Mouse (Mus musculus) heart, postnatal 36 days (tissue): Measurements from ENCODE around the gene Wfdc21. TPM values are rescaled to one million over a fixed set of nuclear protein-coding genes. Genes with fewer than 3 reads are reported as not detected.

Experiments
- DNase-seq, 2 experiments: peaks; one replicate each; pipeline ENCODE4 v3.0.0; 2021 to 2022
- intact Hi-C: fragments of 180-260 bp; cut with DNase I; formaldehyde crosslinking; loops from one replicate; pipeline ENCODE4 v1.15.1; 2025
- total RNA-seq, 2 experiments: library from RNA; stranded (reverse); gene quantifications; 2 replicates each; pipeline ENCODE4 v1.2.3; 2021

The Wfdc21 gene
- not detected for total RNA-seq

DNA sequence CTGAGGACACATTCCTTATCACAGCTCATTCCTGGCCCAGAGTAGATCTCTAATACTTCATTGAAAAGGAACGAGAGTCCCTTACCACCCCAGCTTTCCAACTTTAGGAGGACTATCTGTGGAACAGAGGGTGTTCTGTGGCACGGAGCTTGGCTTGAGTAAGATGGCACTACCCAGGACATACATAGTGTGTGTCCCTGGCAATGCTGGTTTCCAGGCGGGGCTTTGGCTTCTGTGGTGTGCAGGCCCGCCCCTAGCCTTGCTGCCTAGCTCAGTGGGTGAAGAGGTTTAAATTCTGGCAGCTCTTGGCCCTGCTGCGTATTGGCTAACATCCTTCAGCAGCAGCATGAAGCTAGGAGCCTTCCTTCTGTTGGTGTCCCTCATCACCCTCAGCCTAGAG lies at the start of gene Wfdc21:
TSS of gene Wfdc21 (plus strand) at position 260 of the 400 bp plus-strand sequence.
- intact Hi-C loops: no loop called here
- DNase-seq: no peak

DNA sequence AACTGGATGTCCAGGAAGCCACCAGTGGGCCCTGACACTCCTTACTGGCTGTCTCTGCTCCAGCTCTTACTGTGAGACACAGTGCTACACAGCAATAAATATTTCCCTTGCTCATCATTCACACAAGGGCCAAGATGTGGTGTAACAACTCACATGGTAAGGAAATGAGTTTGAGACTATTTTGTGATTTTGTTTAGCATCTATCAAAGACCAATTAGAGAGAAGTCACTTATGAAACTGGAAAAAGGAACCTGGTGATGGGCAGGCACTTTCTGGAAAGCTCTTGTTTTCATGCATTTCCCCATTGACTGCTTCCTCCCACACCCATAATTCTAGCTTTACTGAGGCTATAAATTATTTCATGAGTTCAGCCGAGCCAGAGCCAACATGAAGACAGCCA lies 43.0 kb upstream of the Wfdc21 start, which contains the start of gene Wfdc17:
TSS of gene Wfdc17 (plus strand) at position 287 of the 400 bp plus-strand sequence.
- DNase-seq: no peak
- intact Hi-C loops: loop anchor here (1.0 kb wide), 1 partner anchor 16 kb away; no protein-coding TSS in a partner anchor

DNA sequence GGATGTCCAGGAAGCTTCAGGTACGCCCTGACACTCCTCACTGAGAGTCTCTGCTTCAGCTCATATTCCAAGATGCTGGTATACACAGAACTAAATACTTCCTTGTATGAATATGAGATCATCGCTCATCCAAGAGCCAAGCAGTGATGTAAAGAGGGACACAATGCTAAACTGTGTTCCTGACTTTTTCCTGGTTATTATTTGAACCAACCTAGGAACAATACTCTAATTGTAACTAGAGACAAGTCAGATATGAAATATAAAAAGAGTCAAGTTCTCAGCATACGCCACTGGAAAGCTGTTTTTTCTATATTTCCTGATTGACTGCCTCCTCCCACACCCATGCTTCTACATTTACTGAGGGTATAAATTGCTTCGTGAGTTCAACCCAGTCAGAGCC lies 38.0 kb upstream of the Wfdc21 start, which contains the start of gene Wfdc18:
TSS of gene Wfdc18 (plus strand) at position 301 of the 400 bp plus-strand sequence.
- intact Hi-C loops: no loop called here

DNA sequence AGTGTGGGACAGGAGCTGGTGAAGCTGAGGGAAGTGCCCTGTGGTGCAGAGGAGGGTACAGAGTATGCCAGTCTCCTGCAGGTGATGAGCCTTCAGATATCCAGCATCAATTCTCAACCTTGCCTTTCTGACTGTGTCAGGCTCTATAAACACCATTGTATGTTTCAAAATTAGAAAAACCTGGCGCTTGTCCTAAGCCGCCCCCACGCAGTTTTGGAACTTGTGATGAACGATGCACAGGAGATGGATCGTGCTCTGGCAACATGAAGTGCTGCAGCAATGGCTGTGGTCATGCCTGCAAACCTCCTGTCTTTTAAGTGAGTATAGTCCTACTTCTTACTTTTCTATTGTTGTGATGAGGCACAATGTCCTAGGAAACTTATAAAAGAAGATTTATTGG lies 37.1 kb upstream of the Wfdc21 start:
- DNase-seq: no peak
- intact Hi-C loops: no loop called here

More for the DNA sequence above, 38.0 kb upstream of the Wfdc21 start, which contains the start of gene Wfdc18:
- no peak for DNase-seq

DNA sequence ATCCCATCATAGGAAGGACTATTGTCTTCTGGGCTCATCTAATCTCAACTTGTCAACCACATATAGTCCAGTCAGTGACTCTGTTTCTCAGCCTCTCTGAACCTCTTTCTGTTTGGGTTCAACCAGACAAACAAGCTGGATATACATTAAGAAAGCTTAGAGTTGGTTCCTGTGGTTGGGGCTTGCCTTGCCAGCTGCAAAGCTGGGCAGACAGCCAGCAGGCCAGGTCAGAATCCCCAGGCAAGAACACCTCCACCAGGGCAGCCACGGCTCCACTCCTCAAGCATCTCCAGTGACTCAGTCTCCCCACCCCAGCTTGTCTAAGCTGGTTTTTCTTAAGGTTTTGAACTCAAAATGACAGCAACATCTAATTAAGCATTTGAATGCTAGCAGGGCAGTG lies 34.1 kb upstream of the Wfdc21 start:
- DNase-seq: no peak
- intact Hi-C loops: no loop called here

DNA sequence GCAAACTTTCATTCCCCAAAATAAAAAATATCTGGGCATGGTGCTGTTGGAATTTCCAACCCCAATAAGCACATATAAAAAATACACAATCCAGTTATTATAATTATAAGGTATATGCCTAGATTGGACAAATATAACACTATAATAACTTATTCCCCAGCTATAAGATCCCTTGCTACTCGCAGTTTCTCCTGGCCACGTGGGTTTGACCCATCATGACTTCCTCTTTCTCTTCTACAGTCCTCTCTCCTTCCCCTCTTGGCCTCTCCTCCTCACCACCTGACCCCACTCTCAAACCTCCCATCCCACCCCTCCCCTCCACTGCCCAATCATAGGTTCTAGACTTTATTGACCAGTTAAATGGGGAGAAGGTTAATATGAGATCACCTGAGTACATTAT lies 32.8 kb upstream of the Wfdc21 start:
- intact Hi-C loops: no loop called here
- DNase-seq: no peak

DNA sequence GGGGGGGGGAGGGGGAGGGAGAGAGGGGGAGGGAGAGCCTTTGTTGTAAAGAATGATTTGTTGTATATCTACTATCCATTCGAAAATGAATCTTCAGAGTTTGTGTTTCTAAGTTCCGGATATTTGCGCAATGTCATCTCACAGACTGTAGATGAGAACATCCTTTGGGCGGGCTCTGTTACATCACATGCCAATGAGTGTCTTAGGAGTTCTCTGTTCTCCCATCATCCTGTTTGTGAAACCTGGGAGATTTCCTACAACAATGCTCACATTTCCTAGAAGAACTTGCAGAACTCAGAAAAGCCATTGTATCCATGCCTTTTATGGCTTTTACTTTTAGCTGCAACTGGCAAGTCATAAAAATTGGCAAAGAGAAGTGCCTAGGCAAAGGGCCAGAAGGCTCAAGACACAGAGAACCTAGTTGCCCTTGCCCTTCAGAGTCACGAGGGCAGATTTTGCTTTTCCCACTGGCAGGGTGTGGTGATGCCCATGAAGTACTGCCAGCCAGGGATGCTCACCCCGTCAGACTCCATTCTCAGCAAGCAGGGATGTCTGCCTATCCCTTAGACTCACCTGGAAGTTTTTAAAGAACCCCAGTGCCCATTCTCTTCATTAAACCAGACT lies 29.6 kb upstream of the Wfdc21 start:
- intact Hi-C loops: no loop called here
- no peak for DNase-seq

DNA sequence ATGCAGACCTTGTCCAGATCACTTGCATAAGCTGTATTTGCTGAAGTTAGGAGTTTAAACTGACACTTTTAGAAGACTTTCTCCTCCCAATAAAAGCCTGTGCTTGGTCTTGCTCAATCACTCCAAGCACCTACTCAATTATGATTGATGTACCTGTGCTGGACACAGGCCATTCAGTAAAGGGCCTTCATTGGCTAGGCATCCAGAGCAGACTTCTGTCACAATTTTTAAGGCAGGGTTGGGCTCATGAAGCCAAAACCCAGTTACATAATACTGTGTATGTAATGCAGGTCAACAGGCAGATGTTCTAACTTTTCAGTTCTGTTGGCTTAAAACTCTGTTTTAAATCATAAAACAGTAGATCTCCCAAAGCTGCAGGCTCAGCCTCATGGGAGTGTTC lies 26.0 kb upstream of the Wfdc21 start:
- no peak for DNase-seq
- intact Hi-C loops: no loop called here

DNA sequence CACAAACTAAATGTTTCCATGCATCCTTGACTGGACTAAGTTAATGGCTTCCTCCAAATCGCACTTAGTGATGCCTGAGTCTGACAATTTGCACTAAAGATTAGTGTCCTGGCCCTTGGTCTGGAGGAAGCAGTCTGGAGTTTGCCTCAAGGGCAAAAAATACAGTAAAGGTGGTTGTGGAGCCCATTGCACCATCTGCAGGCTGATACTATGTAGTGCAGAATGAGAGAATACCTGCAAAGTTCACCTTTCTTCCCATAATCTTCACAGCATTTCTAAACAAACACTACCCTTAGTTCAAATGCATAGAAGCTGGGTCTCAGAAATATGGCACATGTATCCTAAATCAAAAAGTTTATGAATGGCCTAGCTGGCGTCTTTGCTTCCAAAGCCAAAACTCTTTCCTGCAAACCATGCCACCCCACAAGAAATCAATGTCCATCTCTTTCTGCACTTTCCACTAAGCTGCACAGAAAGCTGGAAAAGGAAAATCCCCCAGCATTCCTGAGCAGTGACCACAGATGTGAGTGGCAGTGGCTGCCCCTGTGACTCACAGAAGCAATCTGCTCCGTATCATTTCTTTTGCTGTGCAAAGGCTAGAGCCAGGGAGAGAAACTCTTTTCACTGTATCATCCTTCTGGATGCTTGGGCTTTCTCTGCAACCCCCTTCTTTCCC lies 17.8 kb upstream of the Wfdc21 start:
- intact Hi-C loops: no loop called here
- no peak for DNase-seq

DNA sequence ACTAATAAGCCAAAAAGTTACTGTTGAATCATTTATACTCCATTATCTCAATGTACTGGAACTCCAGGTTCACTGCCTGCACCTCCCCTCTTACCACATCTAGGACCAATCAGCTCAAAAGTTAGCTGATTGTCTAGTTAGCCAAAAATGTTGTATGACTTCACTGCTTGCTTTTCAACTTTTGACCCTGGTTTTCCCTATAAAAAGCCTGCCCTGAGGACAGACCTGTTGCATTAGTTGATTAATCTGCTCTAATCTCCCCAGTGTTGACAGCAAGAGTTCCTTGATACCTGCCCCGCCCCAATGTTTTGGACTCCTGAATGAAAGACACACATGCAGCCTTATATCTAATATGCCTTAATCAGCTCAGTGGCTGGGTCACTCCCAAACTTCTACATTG lies 15.6 kb upstream of the Wfdc21 start:
- intact Hi-C loops: no loop called here
- no peak for DNase-seq

DNA sequence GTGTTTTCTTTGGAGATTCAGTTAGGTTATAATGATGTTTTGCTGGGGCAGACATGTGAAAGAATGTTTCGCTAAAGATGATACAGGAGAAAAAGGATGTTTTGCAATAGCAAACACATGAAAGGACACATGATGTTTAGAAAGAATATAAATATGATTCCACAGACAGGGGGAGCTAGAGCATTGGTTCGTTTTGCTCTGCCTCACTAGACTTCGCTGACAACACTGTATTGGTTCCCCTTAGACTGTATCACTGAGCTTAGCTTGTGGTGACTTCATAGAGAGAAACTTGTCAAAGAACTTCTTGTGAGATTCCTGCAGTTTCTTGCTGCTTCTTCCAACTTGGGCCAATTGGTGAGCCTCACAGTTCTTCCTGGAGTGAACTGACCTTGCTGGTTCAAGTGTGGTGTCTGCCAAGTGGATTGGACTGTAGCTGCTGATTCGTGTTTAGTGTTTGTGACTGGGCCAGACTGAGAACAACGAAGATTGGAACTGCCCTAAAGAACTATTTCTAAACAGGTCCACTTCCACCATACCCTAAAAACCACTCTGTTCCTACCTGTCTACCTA lies 13.6 kb upstream of the Wfdc21 start:
- intact Hi-C loops: no loop called here
- DNase-seq: no peak

DNA sequence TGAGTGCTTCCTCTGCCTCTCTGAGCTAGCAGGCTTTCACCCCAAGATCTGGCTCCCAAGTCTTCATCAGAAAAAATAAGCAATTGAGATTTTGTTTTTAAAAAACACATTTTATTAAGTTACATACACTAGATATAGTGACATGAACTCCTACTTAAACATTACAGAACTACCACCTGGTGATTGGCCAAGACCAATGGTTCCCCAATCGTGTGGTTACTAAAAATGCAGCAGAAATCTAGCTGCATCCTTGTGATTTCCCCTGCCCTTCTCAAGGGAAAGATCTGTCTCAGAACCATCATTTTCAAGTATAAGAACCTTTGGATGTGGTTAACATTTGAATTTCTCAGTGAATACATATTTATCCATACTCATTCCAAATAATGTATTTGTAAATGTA lies 12.5 kb upstream of the Wfdc21 start:
- intact Hi-C loops: no loop called here
- DNase-seq: no peak

DNA sequence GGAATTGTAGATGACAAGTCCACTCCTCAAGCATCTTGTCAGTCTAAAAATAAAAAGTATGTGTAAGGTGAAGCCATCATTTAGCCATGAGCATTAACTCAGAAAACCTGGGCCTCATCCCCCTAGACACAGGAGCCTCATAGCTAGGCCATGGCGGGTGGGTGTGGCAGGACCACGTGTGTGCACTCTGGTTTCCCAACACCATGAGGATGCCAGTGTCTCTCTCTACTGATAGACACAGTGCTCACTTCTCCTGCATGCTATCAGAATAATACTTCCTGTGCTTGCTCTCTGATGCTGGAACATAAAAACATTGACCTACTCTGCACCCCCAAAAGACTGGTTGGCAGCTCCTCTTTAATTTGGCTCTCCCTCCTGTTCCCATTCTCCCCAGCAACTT lies 10.9 kb upstream of the Wfdc21 start:
- intact Hi-C loops: no loop called here
- no peak for DNase-seq

DNA sequence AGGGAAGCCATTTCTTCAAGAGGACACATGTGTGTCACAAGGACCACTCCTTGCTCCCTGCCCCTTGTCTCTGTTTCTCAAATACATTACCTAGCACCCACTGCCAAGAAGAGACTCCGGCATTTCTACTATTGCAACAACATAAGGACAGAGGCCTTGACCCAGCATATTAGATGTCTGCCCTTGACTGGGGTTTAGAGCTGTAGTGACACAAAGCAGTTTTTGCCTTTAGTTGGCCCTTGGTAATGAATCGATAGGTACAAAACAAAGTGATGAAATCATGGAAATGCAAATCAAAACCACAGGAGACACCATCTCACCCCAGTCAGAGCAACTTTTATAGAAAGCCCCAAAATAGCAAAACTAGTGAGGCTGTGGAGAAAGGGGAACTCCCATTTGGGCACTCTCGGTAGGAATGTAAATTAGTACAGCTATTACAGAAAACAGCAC lies 9.6 kb upstream of the Wfdc21 start:
- intact Hi-C loops: no loop called here
- no peak for DNase-seq

DNA sequence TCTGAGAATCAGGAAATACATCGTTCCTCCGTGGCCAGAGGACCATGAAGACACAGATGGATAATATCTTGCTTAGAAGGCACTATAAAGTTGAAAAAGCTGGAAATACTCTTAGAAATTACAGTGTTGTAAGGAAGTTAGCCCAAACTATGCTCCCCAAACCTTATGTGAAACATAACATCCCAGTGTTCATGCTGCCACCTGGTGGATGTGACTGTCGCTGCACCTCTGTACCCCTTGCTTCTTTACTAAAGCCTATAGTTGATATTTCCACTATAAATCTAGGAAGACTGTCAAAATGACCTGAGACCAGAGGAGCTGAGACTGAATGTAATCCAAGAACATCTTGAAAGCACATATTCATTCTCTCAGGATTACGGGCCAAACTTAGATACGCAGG lies 7.5 kb upstream of the Wfdc21 start:
- intact Hi-C loops: loop anchor here (1.0 to 2.0 kb wide), 3 partner anchors 100 to 298 kb away; no protein-coding TSS in a partner anchor
- peak; percentile 76 to 85 for DNase-seq

DNA sequence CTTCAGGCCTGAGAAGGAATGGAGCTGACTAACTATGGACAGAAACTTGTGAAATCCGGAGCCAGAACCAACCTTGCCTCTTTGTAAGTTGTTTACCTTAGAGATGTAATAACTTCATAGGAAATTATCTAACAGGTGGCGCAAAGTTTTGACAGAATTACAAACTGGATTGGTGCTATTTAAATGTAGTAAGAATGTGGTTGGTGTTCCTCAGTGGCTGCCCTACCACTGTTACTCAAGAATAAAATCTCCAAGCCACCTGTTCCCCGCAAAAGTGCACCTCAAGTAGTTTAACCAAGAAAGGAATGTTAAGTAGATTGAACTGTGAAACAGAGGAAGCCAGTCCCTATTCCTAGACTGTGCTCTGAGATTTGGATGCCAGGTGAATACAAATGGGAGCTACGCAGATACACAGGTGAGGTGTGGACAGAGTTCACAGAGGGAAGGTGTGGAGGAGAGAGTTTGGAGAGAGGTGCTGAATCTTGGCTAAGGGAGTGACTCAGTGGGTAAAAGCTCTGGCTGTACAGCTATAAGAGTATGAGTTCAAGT lies 6.2 kb upstream of the Wfdc21 start:
- DNase-seq: no peak
- intact Hi-C loops: no loop called here

DNA sequence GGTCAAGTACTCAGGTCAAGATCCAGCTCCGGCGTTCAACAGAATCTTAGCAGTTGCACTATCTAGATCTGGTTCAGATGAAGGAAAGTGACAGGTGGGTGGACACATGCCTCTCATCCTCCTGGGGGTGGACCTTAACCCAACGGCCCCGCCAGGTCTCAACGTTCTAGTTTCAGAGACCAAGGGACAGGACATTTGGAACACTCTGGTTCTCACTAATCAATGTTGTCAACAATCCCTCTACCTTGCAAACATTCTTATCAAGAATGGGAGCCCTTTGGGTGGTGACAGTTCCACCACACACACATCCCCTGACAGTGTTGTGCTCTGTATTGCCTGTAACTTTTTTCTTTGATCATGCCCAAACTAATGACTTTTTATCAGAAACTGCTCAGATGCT lies 4.9 kb upstream of the Wfdc21 start:
- intact Hi-C loops: no loop called here

DNA sequence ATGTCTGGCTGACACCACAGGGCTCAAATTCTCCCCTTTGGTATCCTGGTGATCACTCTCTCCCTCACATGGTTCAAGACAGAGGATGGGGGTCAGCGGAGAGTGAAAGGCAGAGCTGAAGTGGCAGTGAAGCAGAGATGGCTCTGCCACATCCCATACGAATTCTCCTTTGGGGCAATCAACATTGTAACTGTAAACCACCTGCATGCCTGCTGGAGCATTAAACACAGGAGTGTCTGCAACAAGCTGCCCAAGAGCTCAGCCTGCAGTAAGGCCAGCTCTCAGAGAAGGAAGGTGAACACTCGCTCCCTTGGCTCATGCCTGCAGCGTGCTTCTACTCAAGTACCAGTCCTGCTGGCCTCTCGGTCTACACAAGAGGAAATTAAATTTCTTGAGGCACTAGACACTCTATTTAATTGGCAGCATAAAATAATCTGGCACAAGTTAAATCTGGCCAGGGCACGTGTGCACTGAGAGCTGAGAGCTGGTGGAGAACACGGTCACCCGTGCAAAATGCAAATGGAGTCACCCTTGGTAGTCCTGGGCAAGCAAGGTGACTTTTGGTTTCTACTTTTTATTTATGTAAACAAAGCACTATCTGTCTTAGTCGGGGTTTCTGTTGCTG lies 3.9 kb upstream of the Wfdc21 start:
- intact Hi-C loops: no loop called here

More for the DNA sequence above, 4.9 kb upstream of the Wfdc21 start:
- DNase-seq: no peak

DNA sequence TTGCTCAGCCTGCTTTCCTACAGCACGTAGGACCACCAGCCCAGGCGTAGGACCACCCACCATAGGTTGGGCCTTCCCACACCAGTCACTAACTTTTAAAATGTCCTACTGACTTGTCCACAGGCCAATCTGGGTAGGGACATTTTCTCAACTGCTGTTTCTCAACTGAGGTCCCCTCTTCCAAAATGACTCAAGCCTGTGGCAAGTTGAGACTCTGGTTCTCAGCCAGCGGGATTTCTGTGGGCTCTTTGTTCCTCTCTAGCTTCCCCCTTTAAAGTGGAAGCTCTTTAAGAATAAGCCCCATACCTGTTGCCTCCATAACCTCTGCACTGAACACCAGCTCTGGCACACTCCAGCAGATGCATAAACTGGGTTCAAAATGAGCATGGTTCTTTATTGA lies 3.2 kb upstream of the Wfdc21 start:
- intact Hi-C loops: no loop called here
- no peak for DNase-seq

More for the DNA sequence above, 3.9 kb upstream of the Wfdc21 start:
- no peak for DNase-seq

DNA sequence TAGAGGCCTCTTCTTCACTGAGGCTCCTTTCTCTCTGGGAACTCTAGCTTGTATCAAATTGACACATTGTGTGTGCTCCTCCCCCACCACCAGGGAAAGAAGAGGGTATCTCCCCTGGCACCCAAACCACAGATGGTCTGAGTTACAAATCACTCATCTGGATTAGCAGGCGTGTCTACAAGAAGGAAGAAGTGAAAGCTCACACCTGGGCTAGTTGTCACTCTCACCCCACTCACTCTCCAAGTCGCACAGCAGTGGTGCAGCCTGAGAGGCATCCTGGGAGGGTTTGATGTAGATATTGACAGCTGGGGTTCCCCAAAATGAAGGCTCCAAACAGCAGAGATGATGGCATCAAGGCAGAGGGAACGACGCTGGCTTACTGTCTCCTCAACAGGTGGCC lies 588 bp upstream of the Wfdc21 start:
- intact Hi-C loops: no loop called here
- no peak for DNase-seq
